Mouse (Mus musculus): ENCODE results near the gene Znrf2. TPM values are rescaled to one million over a fixed set of nuclear protein-coding genes. Genes with fewer than 3 reads are reported as not detected.
"Not testable (repeated sequence)": the region's sequence is repeated elsewhere in the genome, so short reads cannot be mapped to it uniquely, and the experiment has no call there.

Gene Znrf2
- total and polyA plus RNA-seq, 3 experiments = 20.3 to 49.4 (median 39.5) TPM

DNA sequence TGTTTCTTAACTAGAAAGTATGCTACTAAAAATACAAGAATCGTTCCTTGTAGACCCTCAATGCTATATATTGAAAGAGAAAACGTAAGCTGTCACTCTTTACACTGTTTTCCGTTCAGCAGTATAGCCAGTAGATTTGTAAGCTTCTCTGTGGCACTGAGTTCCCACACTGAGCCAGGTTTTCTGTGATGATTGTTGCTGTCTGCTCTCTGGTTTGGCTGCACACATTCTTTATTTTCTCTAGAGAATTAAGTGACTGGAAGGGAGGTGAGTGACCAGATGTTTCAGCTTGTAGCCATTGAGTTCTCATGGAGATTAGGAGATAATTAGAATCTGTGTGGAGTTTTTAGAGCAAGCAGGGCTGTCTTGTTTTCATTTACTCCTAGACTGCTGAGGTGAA lies 3.0 kb downstream of the Znrf2 start:
- TF ChIP-seq TAL1 (conservative IDR thresholded peaks at IDR 0.05; ENCODE audit: low read depth, low read length) (no peak), POLR2AphosphoS5 (IDR thresholded peaks at IDR 0.05; ENCODE audit: insufficient replicate concordance, low read depth, low read length) (no peak), CTCF (IDR thresholded peaks at IDR 0.05; ENCODE audit: low read depth, low read length) (no peak), GATA1 (IDR thresholded peaks at IDR 0.05; ENCODE audit: borderline replicate concordance, low read length) (no peak), GATA2 (IDR thresholded peaks at IDR 0.05; ENCODE audit: borderline replicate concordance, low read depth, low read length) (no peak)
- no peaks in the 10 kb centered on the region for H3K27me3 ChIP-seq (ENCODE audit: insufficient read depth, low read length)
- H3K9me3 ChIP-seq (replicated peaks) = no peaks in the 10 kb centered on the region
- H3K4me3 ChIP-seq (ENCODE audit: low read depth, low read length) = no peak overlapping the region; the same call in 1 of the 2 replicates
- ATAC-seq (ENCODE audit: extremely low read depth, insufficient number of reproducible peaks, low FRiP score, poor library complexity, severe bottlenecking) (no peak), DNase-seq (ENCODE audit: low spot score) (no peak)
- H3K36me3 ChIP-seq (replicated peaks) = peaks cover 24% of the 10 kb centered on the region
- H3K4me1 ChIP-seq (ENCODE audit: insufficient read depth, low read depth, low read length) = peaks cover 32% of the 10 kb centered on the region

DNA sequence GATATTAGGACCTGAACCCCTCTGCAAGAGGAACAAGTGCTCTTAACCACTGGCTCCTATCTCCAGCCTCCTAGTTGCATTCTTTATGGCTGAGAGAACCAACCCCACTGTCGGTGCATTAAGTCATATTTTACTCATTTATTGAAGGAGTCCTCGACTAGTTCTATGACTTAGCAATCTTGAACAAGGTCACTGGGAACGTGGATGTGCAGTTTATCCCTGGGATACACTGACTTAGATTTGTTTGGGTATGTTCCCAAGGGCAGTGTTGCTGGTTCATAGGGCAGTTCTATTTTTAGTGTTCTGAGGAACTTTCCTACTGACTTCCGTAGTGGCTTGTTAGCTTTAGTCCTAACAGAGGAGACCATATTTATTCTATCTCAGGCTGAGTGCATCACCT lies 5.6 kb downstream of the Znrf2 start:
- ATAC-seq (ENCODE audit: extremely low read depth, insufficient number of reproducible peaks, low FRiP score, poor library complexity, severe bottlenecking) (no peak), DNase-seq (ENCODE audit: low spot score) (no peak)
- Histone ChIP-seq H3K27me3 (ENCODE audit: insufficient read depth, low read length) (no peaks in the 10 kb centered on the region), H3K36me3 (replicated peaks) (peaks cover 32% of the 10 kb centered on the region), H3K4me1 (ENCODE audit: insufficient read depth, low read depth, low read length) (peaks cover 29% of the 10 kb centered on the region), H3K4me3 (ENCODE audit: low read depth, low read length) (no peak overlapping the region), H3K9me3 (replicated peaks) (no peaks in the 10 kb centered on the region)
- TF ChIP-seq POLR2AphosphoS5 (IDR thresholded peaks at IDR 0.05; ENCODE audit: insufficient replicate concordance, low read depth, low read length) (no peak), GATA2 (IDR thresholded peaks at IDR 0.05; ENCODE audit: borderline replicate concordance, low read depth, low read length) (no peak), TAL1 (conservative IDR thresholded peaks at IDR 0.05; ENCODE audit: low read depth, low read length) (no peak), CTCF (IDR thresholded peaks at IDR 0.05; ENCODE audit: low read depth, low read length) (no peak), GATA1 (IDR thresholded peaks at IDR 0.05; ENCODE audit: borderline replicate concordance, low read length) (no peak)

DNA sequence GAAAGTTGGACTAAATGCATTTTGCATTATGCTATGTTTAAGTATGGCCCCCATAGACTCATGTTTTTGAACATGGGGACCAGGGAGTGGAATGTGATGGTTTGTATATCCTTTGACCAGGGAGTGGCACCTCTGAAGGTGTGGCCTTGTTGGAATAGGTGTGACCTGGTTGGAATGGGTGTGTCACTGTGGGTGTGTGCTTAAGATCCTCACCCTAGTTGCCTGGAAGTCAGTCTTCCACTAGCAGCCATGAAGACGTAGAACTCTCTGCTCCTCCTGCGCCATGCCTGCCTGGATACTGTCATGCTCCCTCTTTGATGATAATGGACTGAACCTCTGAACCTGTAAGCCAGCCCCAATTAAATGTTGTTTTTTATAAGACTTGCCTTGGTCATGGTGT lies 7.8 kb downstream of the Znrf2 start:
- ATAC-seq (ENCODE audit: extremely low read depth, insufficient number of reproducible peaks, low FRiP score, poor library complexity, severe bottlenecking); H3K9me3 ChIP-seq (replicated peaks); H3K4me3 ChIP-seq (ENCODE audit: low read depth, low read length); H3K27me3 ChIP-seq (ENCODE audit: insufficient read depth, low read length); DNase-seq (ENCODE audit: low spot score): not testable (repeated sequence)
- H3K4me1 ChIP-seq (ENCODE audit: insufficient read depth, low read depth, low read length) = peaks cover 31% of the 10 kb centered on the region
- peaks cover 40% of the 10 kb centered on the region for H3K36me3 ChIP-seq (replicated peaks)

DNA sequence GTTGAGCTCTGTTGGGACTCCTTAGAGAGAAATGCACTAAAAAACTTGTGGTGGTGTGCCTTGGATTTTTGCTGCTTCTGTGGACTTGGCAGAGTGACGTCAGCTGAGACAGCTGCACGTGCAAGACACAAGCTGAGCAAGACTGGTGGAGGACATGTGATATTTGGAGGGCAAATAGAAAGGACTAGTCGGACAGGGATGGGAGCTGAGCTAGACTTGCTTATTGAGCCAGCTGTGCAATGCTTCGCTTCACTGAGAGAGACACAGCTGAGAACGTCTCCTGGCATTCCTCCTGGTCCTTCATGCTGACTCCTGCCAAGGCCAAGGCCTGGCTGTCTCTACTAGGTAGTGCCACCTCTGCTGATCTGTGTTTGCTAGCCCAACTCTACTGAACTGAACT lies 10.8 kb downstream of the Znrf2 start:
- Histone ChIP-seq H3K4me1 (ENCODE audit: insufficient read depth, low read depth, low read length) (peaks cover 28% of the 10 kb centered on the region), H3K36me3 (replicated peaks) (peaks cover 32% of the 10 kb centered on the region), H3K27me3 (ENCODE audit: insufficient read depth, low read length) (no peaks in the 10 kb centered on the region), H3K9me3 (replicated peaks) (no peaks in the 10 kb centered on the region), H3K4me3 (ENCODE audit: low read depth, low read length) (no peak overlapping the region)
- ATAC-seq (ENCODE audit: extremely low read depth, insufficient number of reproducible peaks, low FRiP score, poor library complexity, severe bottlenecking) (no peak), DNase-seq (ENCODE audit: low spot score) (no peak)
- TF ChIP-seq CTCF (IDR thresholded peaks at IDR 0.05; ENCODE audit: low read depth, low read length) (no peak), GATA1 (IDR thresholded peaks at IDR 0.05; ENCODE audit: borderline replicate concordance, low read length) (no peak), POLR2AphosphoS5 (IDR thresholded peaks at IDR 0.05; ENCODE audit: insufficient replicate concordance, low read depth, low read length) (no peak), TAL1 (conservative IDR thresholded peaks at IDR 0.05; ENCODE audit: low read depth, low read length) (no peak), GATA2 (IDR thresholded peaks at IDR 0.05; ENCODE audit: borderline replicate concordance, low read depth, low read length) (no peak)

DNA sequence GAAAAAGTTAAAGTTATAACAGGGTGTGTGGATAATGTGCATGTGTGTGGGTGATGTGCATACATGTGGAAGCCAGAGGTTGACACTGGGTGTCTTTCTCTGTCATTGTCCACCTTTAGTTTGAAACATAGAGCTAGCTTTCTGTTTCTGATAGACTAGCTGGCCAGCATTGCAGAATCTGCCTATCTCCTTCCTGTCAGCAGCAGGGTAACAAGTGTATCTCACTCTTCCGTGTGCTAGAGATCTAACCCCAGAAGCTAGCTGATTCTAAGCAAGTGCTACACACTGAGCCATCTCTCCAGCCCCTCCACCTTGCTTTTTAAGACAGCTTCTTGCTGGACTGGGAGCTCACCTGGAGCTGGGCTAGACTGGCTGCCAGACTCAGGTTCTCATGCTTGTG lies 11.6 kb downstream of the Znrf2 start:
- no peaks in the 10 kb centered on the region for H3K9me3 ChIP-seq (replicated peaks)
- no peak overlapping the region for H3K4me3 ChIP-seq (ENCODE audit: low read depth, low read length)
- H3K4me1 ChIP-seq (ENCODE audit: insufficient read depth, low read depth, low read length) = peaks cover 28% of the 10 kb centered on the region
- ATAC-seq (ENCODE audit: extremely low read depth, insufficient number of reproducible peaks, low FRiP score, poor library complexity, severe bottlenecking) (peak; percentile 8; the same call in 1 of the 2 replicates), DNase-seq (ENCODE audit: low spot score) (no peak)
- H3K36me3 ChIP-seq (replicated peaks) = peaks cover 28% of the 10 kb centered on the region
- no peaks in the 10 kb centered on the region for H3K27me3 ChIP-seq (ENCODE audit: insufficient read depth, low read length)
- TF ChIP-seq POLR2AphosphoS5 (IDR thresholded peaks at IDR 0.05; ENCODE audit: insufficient replicate concordance, low read depth, low read length) (no peak), CTCF (IDR thresholded peaks at IDR 0.05; ENCODE audit: low read depth, low read length) (no peak), TAL1 (conservative IDR thresholded peaks at IDR 0.05; ENCODE audit: low read depth, low read length) (no peak), GATA1 (IDR thresholded peaks at IDR 0.05; ENCODE audit: borderline replicate concordance, low read length) (no peak), GATA2 (IDR thresholded peaks at IDR 0.05; ENCODE audit: borderline replicate concordance, low read depth, low read length) (no peak)

DNA sequence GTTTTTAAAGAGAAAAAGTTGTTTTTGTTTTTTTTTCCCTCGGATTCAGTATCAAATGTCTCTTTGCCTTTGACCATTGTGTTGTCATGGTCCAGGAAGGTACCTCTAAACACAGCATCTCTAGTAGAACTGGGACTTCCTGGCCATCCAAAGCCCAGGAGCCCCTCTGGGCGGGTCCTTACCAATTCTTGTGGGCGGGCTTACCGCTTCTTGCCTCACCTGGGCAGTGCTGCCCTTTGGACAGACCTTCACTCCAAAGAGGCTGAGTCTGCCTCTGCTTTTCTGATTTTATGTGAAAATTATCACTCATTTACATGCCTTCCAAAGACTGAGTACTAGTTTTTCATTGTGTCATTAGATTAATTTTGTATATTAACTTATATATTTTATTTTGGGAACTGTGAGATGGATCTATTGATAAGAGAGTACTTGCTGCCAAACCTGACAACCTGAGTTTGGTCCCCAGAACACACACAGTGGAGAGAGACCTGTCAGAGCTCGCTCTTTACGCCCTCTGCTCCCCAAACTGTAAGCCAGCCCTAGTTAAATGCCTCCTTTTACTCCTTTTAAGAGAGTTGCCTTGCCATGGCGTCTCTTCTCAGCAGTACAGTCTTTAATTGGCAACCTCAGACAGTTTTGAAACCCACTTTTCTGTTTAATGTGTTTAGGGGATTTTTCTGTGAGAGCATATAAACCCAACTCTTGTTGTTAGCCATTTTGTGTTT lies 13.5 kb downstream of the Znrf2 start:
- ATAC-seq (ENCODE audit: extremely low read depth, insufficient number of reproducible peaks, low FRiP score, poor library complexity, severe bottlenecking) (no peak), DNase-seq (ENCODE audit: low spot score) (no peak)
- Histone ChIP-seq H3K9me3 (replicated peaks) (no peaks in the 10 kb centered on the region), H3K36me3 (replicated peaks) (peaks cover 21% of the 10 kb centered on the region), H3K4me1 (ENCODE audit: insufficient read depth, low read depth, low read length) (peaks cover 28% of the 10 kb centered on the region), H3K27me3 (ENCODE audit: insufficient read depth, low read length) (no peaks in the 10 kb centered on the region), H3K4me3 (ENCODE audit: low read depth, low read length) (no peak overlapping the region)
- TF ChIP-seq CTCF (IDR thresholded peaks at IDR 0.05; ENCODE audit: low read depth, low read length) (no peak), TAL1 (conservative IDR thresholded peaks at IDR 0.05; ENCODE audit: low read depth, low read length) (no peak), GATA1 (IDR thresholded peaks at IDR 0.05; ENCODE audit: borderline replicate concordance, low read length) (no peak), GATA2 (IDR thresholded peaks at IDR 0.05; ENCODE audit: borderline replicate concordance, low read depth, low read length) (no peak), POLR2AphosphoS5 (IDR thresholded peaks at IDR 0.05; ENCODE audit: insufficient replicate concordance, low read depth, low read length) (no peak)

Data from G1E (cell line).